Mouse (Mus musculus): ENCODE results near the gene Card19. TPM values are rescaled to one million over a fixed set of nuclear protein-coding genes. Genes with fewer than 3 reads are reported as not detected.

Gene Card19
- polyA plus RNA-seq, 1 experiment from 2014 or later = 26.2 TPM

- ATAC-seq (replicated peaks; ENCODE audit: low FRiP score) = no peak
- 91% methylated on average over 8 of the region's 8 CpGs for WGBS
- Histone ChIP-seq H3K27me3 (replicated peaks; ENCODE audit: control insufficient read depth, insufficient read depth, low read length) (no peaks in the 10 kb centered on the region), H3K4me1 (replicated peaks; ENCODE audit: control insufficient read depth, insufficient read depth, low read length) (peaks cover 17% of the 10 kb centered on the region), H3K4me2 (no peak overlapping the region), H3K9me3 (ENCODE audit: control insufficient read depth, low read length) (no peaks in the 10 kb centered on the region), H3K9ac (ENCODE audit: low read depth, low read length) (no peak overlapping the region), H3K36me3 (ENCODE audit: control insufficient read depth, insufficient read depth, low read length) (no peaks in the 10 kb centered on the region), H3K27ac (ENCODE audit: low read depth, low read length) (no peak overlapping the region), H3K4me3 (ENCODE audit: low read depth, low read length) (no peak overlapping the region)
- no peak for DNase-seq (ENCODE audit: low spot score)
Observed at GRCm38 (mm10) chr13:49238737-49239136, 22.9 kb upstream of the Card19 start.

GRCm38 (mm10) chr13:49237617-49238016 lies 21.8 kb upstream of the Card19 start:
- H3K27ac ChIP-seq (ENCODE audit: low read depth, low read length) = no peak overlapping the region
- ATAC-seq (replicated peaks; ENCODE audit: low FRiP score) (no peak), DNase-seq (ENCODE audit: low spot score) (no peak)
- no peak overlapping the region for H3K4me3 ChIP-seq (ENCODE audit: low read depth, low read length)
- no peaks in the 10 kb centered on the region for H3K27me3 ChIP-seq (replicated peaks; ENCODE audit: control insufficient read depth, insufficient read depth, low read length)
- H3K4me1 ChIP-seq (replicated peaks; ENCODE audit: control insufficient read depth, insufficient read depth, low read length) = peaks cover 10% of the 10 kb centered on the region
- WGBS = 85% methylated on average over 8 of the region's 8 CpGs
- H3K9ac ChIP-seq (ENCODE audit: low read depth, low read length) = no peak overlapping the region
- no peak overlapping the region for H3K4me2 ChIP-seq
- no peaks in the 10 kb centered on the region for H3K9me3 ChIP-seq (ENCODE audit: control insufficient read depth, low read length)
- H3K36me3 ChIP-seq (ENCODE audit: control insufficient read depth, insufficient read depth, low read length) = no peaks in the 10 kb centered on the region

- Histone ChIP-seq H3K27me3 (replicated peaks; ENCODE audit: control insufficient read depth, insufficient read depth, low read length) (no peaks in the 10 kb centered on the region), H3K27ac (ENCODE audit: low read depth, low read length) (no peak overlapping the region), H3K36me3 (ENCODE audit: control insufficient read depth, insufficient read depth, low read length) (no peaks in the 10 kb centered on the region), H3K4me1 (replicated peaks; ENCODE audit: control insufficient read depth, insufficient read depth, low read length) (no peaks in the 10 kb centered on the region), H3K4me2 (no peak overlapping the region), H3K9me3 (ENCODE audit: control insufficient read depth, low read length) (no peaks in the 10 kb centered on the region), H3K4me3 (ENCODE audit: low read depth, low read length) (no peak overlapping the region), H3K9ac (ENCODE audit: low read depth, low read length) (no peak overlapping the region)
- ATAC-seq (replicated peaks; ENCODE audit: low FRiP score) = no peak
- WGBS = 90% methylated on average over 4 of the region's 4 CpGs
- no peak for DNase-seq (ENCODE audit: low spot score)
Observed at GRCm38 (mm10) chr13:49234711-49235110, 18.9 kb upstream of the Card19 start.

GRCm38 (mm10) chr13:49233792-49234572 lies 18.1 kb upstream of the Card19 start:
- Histone ChIP-seq H3K4me3 (ENCODE audit: low read depth, low read length) (no peak overlapping the region), H3K27ac (ENCODE audit: low read depth, low read length) (no peak overlapping the region), H3K36me3 (ENCODE audit: control insufficient read depth, insufficient read depth, low read length) (no peaks in the 10 kb centered on the region), H3K4me2 (no peak overlapping the region), H3K9me3 (ENCODE audit: control insufficient read depth, low read length) (no peaks in the 10 kb centered on the region), H3K9ac (ENCODE audit: low read depth, low read length) (no peak overlapping the region), H3K4me1 (replicated peaks; ENCODE audit: control insufficient read depth, insufficient read depth, low read length) (no peaks in the 10 kb centered on the region), H3K27me3 (replicated peaks; ENCODE audit: control insufficient read depth, insufficient read depth, low read length) (no peaks in the 10 kb centered on the region)
- ATAC-seq (replicated peaks; ENCODE audit: low FRiP score) (no peak), DNase-seq (ENCODE audit: low spot score) (no peak)
- WGBS = 88% methylated on average over 8 of the region's 8 CpGs

- 44% methylated on average over 4 of the region's 4 CpGs for WGBS
Observed at GRCm38 (mm10) chr13:49225633-49226032, 9.8 kb upstream of the Card19 start.

GRCm38 (mm10) chr13:49225159-49225558 lies 9.3 kb upstream of the Card19 start:
- H3K9ac ChIP-seq (ENCODE audit: low read depth, low read length) = no peak overlapping the region
- ATAC-seq (replicated peaks; ENCODE audit: low FRiP score) = no peak
- WGBS = 63% methylated on average over 3 of the region's 3 CpGs

More at GRCm38 (mm10) chr13:49225633-49226032, 9.8 kb upstream of the Card19 start:
- Histone ChIP-seq H3K4me3 (ENCODE audit: low read depth, low read length) (no peak overlapping the region), H3K36me3 (ENCODE audit: control insufficient read depth, insufficient read depth, low read length) (no peaks in the 10 kb centered on the region), H3K27ac (ENCODE audit: low read depth, low read length) (no peak overlapping the region), H3K4me1 (replicated peaks; ENCODE audit: control insufficient read depth, insufficient read depth, low read length) (no peaks in the 10 kb centered on the region; the same call in 1 of the 2 replicates), H3K9ac (ENCODE audit: low read depth, low read length) (no peak overlapping the region), H3K9me3 (ENCODE audit: control insufficient read depth, low read length) (no peaks in the 10 kb centered on the region), H3K4me2 (no peak overlapping the region), H3K27me3 (replicated peaks; ENCODE audit: control insufficient read depth, insufficient read depth, low read length) (no peaks in the 10 kb centered on the region; the same call in 1 of the 2 replicates)
- ATAC-seq (replicated peaks; ENCODE audit: low FRiP score) = no peak
- DNase-seq (ENCODE audit: low spot score) = no peak

GRCm38 (mm10) chr13:49224729-49225128 lies 8.9 kb upstream of the Card19 start:
- no peak for ATAC-seq (replicated peaks; ENCODE audit: low FRiP score)
- H3K4me1 ChIP-seq (replicated peaks; ENCODE audit: control insufficient read depth, insufficient read depth, low read length) = no peaks in the 10 kb centered on the region; the same call in 1 of the 2 replicates

More at GRCm38 (mm10) chr13:49225159-49225558, 9.3 kb upstream of the Card19 start:
- H3K4me1 ChIP-seq (replicated peaks; ENCODE audit: control insufficient read depth, insufficient read depth, low read length) = no peaks in the 10 kb centered on the region; the same call in 1 of the 2 replicates
- H3K27me3 ChIP-seq (replicated peaks; ENCODE audit: control insufficient read depth, insufficient read depth, low read length) = no peaks in the 10 kb centered on the region; the same call in 1 of the 2 replicates
- no peak for DNase-seq (ENCODE audit: low spot score)
- H3K9me3 ChIP-seq (ENCODE audit: control insufficient read depth, low read length) = no peaks in the 10 kb centered on the region
- no peak overlapping the region for H3K27ac ChIP-seq (ENCODE audit: low read depth, low read length)
- no peak overlapping the region for H3K4me3 ChIP-seq (ENCODE audit: low read depth, low read length)
- H3K4me2 ChIP-seq = no peak overlapping the region
- H3K36me3 ChIP-seq (ENCODE audit: control insufficient read depth, insufficient read depth, low read length) = no peaks in the 10 kb centered on the region

GRCm38 (mm10) chr13:49224314-49224713 lies 8.5 kb upstream of the Card19 start:
- WGBS = 22% methylated on average over 10 of the region's 10 CpGs
- no peak overlapping the region for H3K9ac ChIP-seq (ENCODE audit: low read depth, low read length)
- no peak overlapping the region for H3K27ac ChIP-seq (ENCODE audit: low read depth, low read length)
- no peak overlapping the region for H3K4me2 ChIP-seq
- no peaks in the 10 kb centered on the region for H3K36me3 ChIP-seq (ENCODE audit: control insufficient read depth, insufficient read depth, low read length)
- no peaks in the 10 kb centered on the region; the same call in 1 of the 2 replicates for H3K4me1 ChIP-seq (replicated peaks; ENCODE audit: control insufficient read depth, insufficient read depth, low read length)
- no peak for ATAC-seq (replicated peaks; ENCODE audit: low FRiP score)
- no peaks in the 10 kb centered on the region for H3K9me3 ChIP-seq (ENCODE audit: control insufficient read depth, low read length)
- no peak overlapping the region for H3K4me3 ChIP-seq (ENCODE audit: low read depth, low read length)
- no peak for DNase-seq (ENCODE audit: low spot score)
- no peaks in the 10 kb centered on the region; the same call in 1 of the 2 replicates for H3K27me3 ChIP-seq (replicated peaks; ENCODE audit: control insufficient read depth, insufficient read depth, low read length)

More at GRCm38 (mm10) chr13:49224729-49225128, 8.9 kb upstream of the Card19 start:
- 32% methylated on average over 6 of the region's 6 CpGs for WGBS
- no peak for DNase-seq (ENCODE audit: low spot score)
- no peak overlapping the region for H3K4me2 ChIP-seq
- no peaks in the 10 kb centered on the region for H3K9me3 ChIP-seq (ENCODE audit: control insufficient read depth, low read length)
- no peak overlapping the region for H3K27ac ChIP-seq (ENCODE audit: low read depth, low read length)
- H3K9ac ChIP-seq (ENCODE audit: low read depth, low read length) = no peak overlapping the region
- no peaks in the 10 kb centered on the region for H3K36me3 ChIP-seq (ENCODE audit: control insufficient read depth, insufficient read depth, low read length)
- no peaks in the 10 kb centered on the region; the same call in 1 of the 2 replicates for H3K27me3 ChIP-seq (replicated peaks; ENCODE audit: control insufficient read depth, insufficient read depth, low read length)
- no peak overlapping the region for H3K4me3 ChIP-seq (ENCODE audit: low read depth, low read length)

GRCm38 (mm10) chr13:49220912-49221311 lies 5.1 kb upstream of the Card19 start:
- Histone ChIP-seq H3K9me3 (ENCODE audit: control insufficient read depth, low read length) (no peaks in the 10 kb centered on the region), H3K4me2 (no peak overlapping the region), H3K4me1 (replicated peaks; ENCODE audit: control insufficient read depth, insufficient read depth, low read length) (peaks cover 2% of the 10 kb centered on the region; the same call in 1 of the 2 replicates), H3K27me3 (replicated peaks; ENCODE audit: control insufficient read depth, insufficient read depth, low read length) (no peaks in the 10 kb centered on the region; the same call in 1 of the 2 replicates), H3K4me3 (ENCODE audit: low read depth, low read length) (no peak overlapping the region), H3K9ac (ENCODE audit: low read depth, low read length) (no peak overlapping the region), H3K36me3 (ENCODE audit: control insufficient read depth, insufficient read depth, low read length) (no peaks in the 10 kb centered on the region), H3K27ac (ENCODE audit: low read depth, low read length) (no peak overlapping the region)
- ATAC-seq (replicated peaks; ENCODE audit: low FRiP score) (no peak), DNase-seq (ENCODE audit: low spot score) (no peak)
- WGBS = 22% methylated on average over 5 of the region's 5 CpGs
